Mouse (Mus musculus): ENCODE measurements around the gene Rrp15.

The Rrp15 gene

GRCm38 (mm10) chr1:186714980-186715896, 33.9 kb downstream of the Rrp15 start:
- no peak for DNase-seq (ENCODE audit: low read depth, low spot score)

- no peak for DNase-seq (ENCODE audit: low read depth, low spot score)
These were observed 34.9 kb downstream of the Rrp15 start for GRCm38 (mm10) chr1:186714215-186714614.

GRCm38 (mm10) chr1:186712802-186713471, 36.2 kb downstream of the Rrp15 start:
- peak; percentile 48 for DNase-seq (ENCODE audit: low read depth, low spot score)

- DNase-seq (ENCODE audit: low read depth, low spot score), result no peak
These were observed 43.3 kb downstream of the Rrp15 start, which contains the start of gene Tgfb2 for GRCm38 (mm10) chr1:186705915-186706248. TSS of gene Tgfb2 (minus strand) at chr1:186705989.

- DNase-seq (ENCODE audit: low read depth, low spot score), result no peak
These were observed 43.8 kb downstream of the Rrp15 start for GRCm38 (mm10) chr1:186705203-186705914.

- DNase-seq (ENCODE audit: low read depth, low spot score), result no peak
These were observed 45.0 kb downstream of the Rrp15 start for GRCm38 (mm10) chr1:186703980-186704701.

GRCm38 (mm10) chr1:186703256-186703979, 45.7 kb downstream of the Rrp15 start:
- peak; percentile 79 for DNase-seq (ENCODE audit: low read depth, low spot score)

GRCm38 (mm10) chr1:186702391-186703255, 46.5 kb downstream of the Rrp15 start:
- DNase-seq (ENCODE audit: low read depth, low spot score), result no peak

- no peak for DNase-seq (ENCODE audit: low read depth, low spot score)
These were observed 47.8 kb downstream of the Rrp15 start for GRCm38 (mm10) chr1:186701206-186701905.

- DNase-seq (ENCODE audit: low read depth, low spot score), result no peak
These were observed 48.7 kb downstream of the Rrp15 start for GRCm38 (mm10) chr1:186700496-186700895.

- DNase-seq (ENCODE audit: low read depth, low spot score), result no peak
These were observed 50.4 kb downstream of the Rrp15 start for GRCm38 (mm10) chr1:186698583-186699338.

- DNase-seq (ENCODE audit: low read depth, low spot score), result no peak
These were observed 52.9 kb downstream of the Rrp15 start for GRCm38 (mm10) chr1:186696231-186696630.

- DNase-seq (ENCODE audit: low read depth, low spot score), result no peak
These were observed 53.8 kb downstream of the Rrp15 start for GRCm38 (mm10) chr1:186695361-186695760.

GRCm38 (mm10) chr1:186692370-186692769, 56.8 kb downstream of the Rrp15 start:
- DNase-seq (ENCODE audit: low read depth, low spot score), result no peak

- no peak for DNase-seq (ENCODE audit: low read depth, low spot score)
These were observed 57.5 kb downstream of the Rrp15 start for GRCm38 (mm10) chr1:186691708-186692107.

GRCm38 (mm10) chr1:186684041-186684440, 65.1 kb downstream of the Rrp15 start:
- no peak for DNase-seq (ENCODE audit: low read depth, low spot score)

GRCm38 (mm10) chr1:186682606-186683005, 66.6 kb downstream of the Rrp15 start:
- no peak for DNase-seq (ENCODE audit: low read depth, low spot score)

GRCm38 (mm10) chr1:186677614-186678013, 71.5 kb downstream of the Rrp15 start:
- no peak for DNase-seq (ENCODE audit: low read depth, low spot score)

Data from A20 (cell line).